Mouse (Mus musculus) CH12.LX (cell line): ENCODE results near the gene Irf4. TPM values are rescaled to one million over a fixed set of nuclear protein-coding genes. Genes with fewer than 3 reads are reported as not detected.

Experiments
- DNase-seq: peaks from one replicate; pipeline ENCODE4 v3.0.0-alpha.2; 2013; ENCODE audit errors: extremely low read depth
- H3K27ac ChIP-seq: 2 replicates; pipeline ENCODE4 v1.5.1; 2012; ENCODE audit warnings: low read depth, mild to moderate bottlenecking, control low read depth, moderate library complexity; ENCODE audit not compliant: insufficient read depth
- H3K27me3 ChIP-seq: replicated peaks from 2 replicates; pipeline ENCODE3; 2012; ENCODE audit warnings: inconsistent platforms
- H3K36me3 ChIP-seq, 2 experiments: replicated peaks in 1 of 2; 2 replicates each; pipeline versions ENCODE3 to v1.6.1; 2012; ENCODE audit warnings: inconsistent platforms in 1 of 2, low read length in 1 of 2, mild to moderate bottlenecking in 1 of 2, mixed read lengths in 1 of 2, moderate library complexity in 1 of 2; ENCODE audit not compliant: control insufficient read depth in 1 of 2, insufficient read depth in 1 of 2
- H3K4me1 ChIP-seq, 2 experiments: 2 replicates each; pipeline ENCODE4 v1.6.1; 2012; ENCODE audit warnings: inconsistent platforms in 1 of 2, moderate library complexity in 1 of 2; ENCODE audit not compliant: insufficient read depth in 2 of 2, control insufficient read depth in 1 of 2
- H3K4me2 ChIP-seq: 2 replicates; pipeline ENCODE4 v1.6.1; 2012; ENCODE audit warnings: low read depth, mild to moderate bottlenecking, control low read depth; ENCODE audit not compliant: poor library complexity, insufficient read depth, severe bottlenecking
- H3K4me3 ChIP-seq, 3 experiments: fragments of 150-350 bp in 1 of 3; sonication (generic) in 1 of 3; replicated peaks in 1 of 3; 2 replicates each; pipeline versions ENCODE3 to v1.5.1; 2011 to 2012; ENCODE audit warnings: low read depth in 2 of 3, low read length in 2 of 3, mild to moderate bottlenecking in 2 of 3, moderate library complexity in 2 of 3, control low read depth in 1 of 3, improper control_type of control experiment in 1 of 3, inconsistent platforms in 1 of 3, mixed read lengths in 1 of 3; ENCODE audit not compliant: poor library complexity in 1 of 3
- H3K79me2 ChIP-seq: replicated peaks from 2 replicates; pipeline ENCODE4 v1.6.1; 2012; ENCODE audit warnings: mild to moderate bottlenecking, moderate library complexity; ENCODE audit not compliant: control insufficient read depth, poor library complexity, insufficient read depth, severe bottlenecking; ENCODE audit errors: extremely low read depth
- H3K9ac ChIP-seq: 2 replicates; pipeline ENCODE4 v1.6.1; 2012; ENCODE audit warnings: low read depth, mild to moderate bottlenecking, control low read depth, moderate library complexity; ENCODE audit not compliant: insufficient read depth
- H3K9me3 ChIP-seq: replicated peaks from 2 replicates; pipeline ENCODE3; 2012; ENCODE audit warnings: low read length, inconsistent platforms, mixed read lengths
- BHLHE40 ChIP-seq: IDR thresholded peaks from 2 replicates; pipeline ENCODE4 v1.6.1; 2011; ENCODE audit warnings: mild to moderate bottlenecking, low read depth, low read length, improper control_type of control experiment
- CHD2 ChIP-seq: IDR thresholded peaks from 2 replicates; pipeline ENCODE4 v1.6.1; 2011; ENCODE audit warnings: low read length, improper control_type of control experiment
- CTCF ChIP-seq, 2 experiments: IDR thresholded peaks in 1 of 2; conservative IDR thresholded peaks in 1 of 2; 2 replicates each; pipeline ENCODE4 v1.5.1; 2011 to 2012; ENCODE audit warnings: low read depth in 2 of 2, low read length in 2 of 2, improper control_type of control experiment in 1 of 2, inconsistent platforms in 1 of 2, mild to moderate bottlenecking in 1 of 2, moderate library complexity in 1 of 2
- JUND ChIP-seq: conservative IDR thresholded peaks from 2 replicates; pipeline ENCODE4 v1.6.1; 2011; ENCODE audit warnings: low read depth, low read length, improper control_type of control experiment
- MAX ChIP-seq: IDR thresholded peaks from 2 replicates; pipeline ENCODE4 v1.6.1; 2011; ENCODE audit warnings: low read length, improper control_type of control experiment
- MXI1 ChIP-seq: IDR thresholded peaks from 2 replicates; pipeline ENCODE4 v1.6.1; 2011; ENCODE audit warnings: mild to moderate bottlenecking, low read depth, low read length, improper control_type of control experiment
- NELFE ChIP-seq: IDR thresholded peaks from 2 replicates; pipeline ENCODE4 v1.6.1; 2011; ENCODE audit warnings: low read depth, low read length, improper control_type of control experiment
- NRF1 ChIP-seq: IDR thresholded peaks from 2 replicates; pipeline ENCODE4 v1.6.1; 2014; ENCODE audit warnings: low read depth, mild to moderate bottlenecking, inconsistent platforms, low read length, improper control_type of control experiment, moderate library complexity
- PAX5 ChIP-seq: IDR thresholded peaks from 2 replicates; pipeline ENCODE4 v1.6.1; 2012; ENCODE audit warnings: low read length, inconsistent platforms, mixed read lengths
- POLR2A ChIP-seq: IDR thresholded peaks from 2 replicates; pipeline ENCODE4 v1.6.1; 2011; ENCODE audit warnings: low read depth, mild to moderate bottlenecking, improper control_type of control experiment, low read length
- POLR2AphosphoS2 ChIP-seq: IDR thresholded peaks from 2 replicates; pipeline ENCODE4 v1.6.1; 2011; ENCODE audit warnings: low read depth, low read length, improper control_type of control experiment
- RAD21 ChIP-seq: IDR thresholded peaks from 2 replicates; pipeline ENCODE4 v1.6.1; 2011; ENCODE audit warnings: low read depth, mild to moderate bottlenecking, low read length, improper control_type of control experiment, moderate library complexity
- SIN3A ChIP-seq: IDR thresholded peaks from 2 replicates; pipeline ENCODE4 v1.6.1; 2012; ENCODE audit warnings: low read length, improper control_type of control experiment, inconsistent platforms
- TBP ChIP-seq: conservative IDR thresholded peaks from 2 replicates; pipeline ENCODE4 v1.6.1; 2011; ENCODE audit warnings: low read depth, low read length, improper control_type of control experiment
- USF1 ChIP-seq: IDR thresholded peaks from 2 replicates; pipeline ENCODE4 v1.6.1; 2014; ENCODE audit warnings: low read depth, mild to moderate bottlenecking, inconsistent platforms, low read length, improper control_type of control experiment
- USF2 ChIP-seq: conservative IDR thresholded peaks from 2 replicates; pipeline ENCODE4 v1.6.1; 2011; ENCODE audit warnings: low read depth, low read length, improper control_type of control experiment
- ZMIZ1 ChIP-seq: IDR thresholded peaks from 2 replicates; pipeline ENCODE4 v1.6.1; 2012; ENCODE audit warnings: low read depth, mild to moderate bottlenecking, inconsistent platforms, low read length, improper control_type of control experiment
- dilution Hi-C: fragments of 300-500 bp; cut with MboI; formaldehyde crosslinking; loops from 2 replicates; pipeline ENCODE4 v1.14.3; 2020; ENCODE audit warnings: low sequenced_read_pairs; ENCODE audit not compliant: extremely low pct_unique_long_range_greater_than_20kb, extremely low pct_ligation_motif_present
- in situ Hi-C: fragments of 300-500 bp; cut with MboI; formaldehyde crosslinking; loops from 3 replicates; pipeline ENCODE4 v1.14.3; 2019; ENCODE audit warnings: low sequenced_read_pairs, low pct_ligation_motif_present, low pct_unique_long_range_greater_than_20kb, mixed read lengths
- polyA plus RNA-seq: library from polyadenylated mRNA; unstranded; fragments of >175 nt; gene quantifications from 2 replicates; pipeline ENCODE4 v1.2.1, GENCODE M21; 2012; ENCODE audit warnings: low read depth; ENCODE audit not compliant: insufficient read length
- total RNA-seq, 2 experiments: library from RNA; depleted of rRNA; stranded (reverse); fragments of 300-350 nt in 1 of 2; fragments of >200 nt in 1 of 2; gene quantifications; 2 replicates each; pipeline ENCODE4 v1.2.3; 2012 to 2014

The Irf4 gene
- total and polyA plus RNA-seq, 3 experiments, result 81.7 to 142 (median 115) TPM

- Histone ChIP-seq H3K4me3 (no peak overlapping the region), H3K79me2 (no peaks in the 10 kb centered on the region), H3K4me2 (no peak overlapping the region), H3K36me3 (no peaks in the 10 kb centered on the region), H3K4me1 (peaks cover 15 to 51% of the 10 kb centered on the region in 2 experiments), H3K9me3 (no peaks in the 10 kb centered on the region), H3K9ac (no peak overlapping the region), H3K27ac (no peak overlapping the region), H3K27me3 (peaks cover 2% of the 10 kb centered on the region)
- dilution Hi-C loops (no loop called here), in situ Hi-C loops (no loop called here)
- TF ChIP-seq MAX, result no peak
- TF ChIP-seq RAD21, result no peak
- no peak for TF ChIP-seq ZMIZ1
- TF ChIP-seq MXI1, result no peak
- TF ChIP-seq CTCF (conservative IDR thresholded peaks at IDR 0.05 in 1 of 2, IDR thresholded peaks at IDR 0.05 in 1 of 2; ENCODE audit: low read depth in 2 of 2, low read length in 2 of 2), result no peak
- TF ChIP-seq CHD2, result no peak
- no peak for TF ChIP-seq USF2
- TF ChIP-seq POLR2A, result no peak
- TF ChIP-seq JUND, result no peak
- TF ChIP-seq BHLHE40, result no peak
- no peak for TF ChIP-seq NELFE
- no peak for TF ChIP-seq TBP
- DNase-seq, result no peak
Measured at GRCm38 (mm10) chr13:30787556-30787955, 38.5 kb downstream of the Irf4 start.

GRCm38 (mm10) chr13:30787960-30788359 lies 38.9 kb downstream of the Irf4 start:
- Histone ChIP-seq H3K27me3 (peaks cover under 1% of the 10 kb centered on the region), H3K4me3 (no peak overlapping the region), H3K9me3 (no peaks in the 10 kb centered on the region), H3K36me3 (no peaks in the 10 kb centered on the region), H3K9ac (no peak overlapping the region), H3K4me1 (peaks cover 13 to 51% of the 10 kb centered on the region in 2 experiments), H3K4me2 (no peak overlapping the region), H3K27ac (no peak overlapping the region), H3K79me2 (no peaks in the 10 kb centered on the region)
- TF ChIP-seq NELFE, result no peak
- no peak for TF ChIP-seq CHD2
- TF ChIP-seq SIN3A, result no peak
- TF ChIP-seq USF1, result no peak
- no peak for TF ChIP-seq NRF1
- TF ChIP-seq POLR2AphosphoS2, result no peak
- TF ChIP-seq PAX5, result no peak
- DNase-seq, result no peak
- in situ Hi-C loops (no loop called here), dilution Hi-C loops (no loop called here)
